Mouse (Mus musculus) forelimb bud, embryonic 11.5 days (tissue): Measurements from ENCODE around the gene Coro1a.
"Not testable (repeated sequence)": the region's sequence is repeated elsewhere in the genome, so short reads cannot be mapped to it uniquely, and the experiment has no call there.

Source experiments
- DNase-seq: peaks from one replicate; pipeline ENCODE4 v3.0.0-alpha.2; 2012; ENCODE audit warnings: low read depth, low spot score

The Coro1a gene

DNA sequence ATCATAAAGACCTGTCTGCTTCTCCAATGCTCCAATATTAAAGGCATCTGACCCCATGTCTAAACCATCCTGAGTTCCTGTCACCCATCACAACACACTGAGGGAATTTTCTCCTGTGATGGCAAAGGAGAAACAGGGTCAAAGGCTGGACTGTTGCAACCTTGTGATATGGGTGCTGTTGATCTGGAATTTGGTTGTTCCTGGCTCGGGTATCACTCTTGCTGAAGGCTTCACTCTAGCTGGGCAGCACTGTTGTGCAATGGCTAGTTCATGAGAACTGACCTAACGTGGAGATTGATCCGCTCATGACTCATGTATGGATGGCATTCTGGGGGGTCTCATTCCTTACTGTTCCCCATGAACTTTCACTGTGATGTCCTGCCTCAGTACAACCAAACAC lies 18.6 kb downstream of the Coro1a start:
- no peak for DNase-seq

DNA sequence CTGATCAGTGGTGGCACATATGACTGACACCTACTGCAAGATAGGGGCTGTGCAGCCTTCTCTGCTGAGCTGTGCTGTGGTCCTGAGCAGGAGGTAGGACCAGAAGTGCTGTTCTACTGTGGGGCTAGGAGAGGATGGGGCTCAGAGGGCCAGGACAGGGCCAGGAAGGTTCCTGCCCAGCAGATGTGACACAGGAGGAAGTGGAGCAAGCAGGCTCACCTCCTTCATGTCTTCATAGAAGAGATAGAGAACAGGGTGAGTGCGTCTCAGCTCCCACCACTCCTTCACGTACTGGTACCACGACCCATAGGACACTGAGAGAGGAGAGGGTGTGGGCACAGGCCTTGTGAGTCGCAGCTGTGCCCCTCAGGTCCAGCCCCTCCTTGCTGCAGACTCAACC lies 19.4 kb downstream of the Coro1a start:
- not testable (repeated sequence) for DNase-seq

DNA sequence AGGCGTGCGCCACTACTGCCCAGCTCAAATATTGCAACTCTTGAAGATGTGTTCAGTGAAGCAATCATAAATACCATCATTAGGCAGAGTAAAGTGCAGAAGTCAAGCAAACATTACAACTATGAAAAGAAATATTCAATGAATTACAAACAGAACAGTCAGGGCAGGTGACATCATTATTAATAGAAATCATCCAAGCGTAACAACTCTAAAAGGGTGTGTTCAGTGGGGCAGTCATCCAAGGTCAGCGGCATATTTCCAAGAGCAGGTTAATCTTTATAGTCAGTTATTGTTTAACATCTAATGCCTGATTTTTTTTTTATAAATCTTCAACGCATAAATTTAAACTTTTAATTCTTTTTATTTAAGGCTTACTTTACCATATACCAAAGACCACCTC lies 26.4 kb downstream of the Coro1a start:
- no peak for DNase-seq

DNA sequence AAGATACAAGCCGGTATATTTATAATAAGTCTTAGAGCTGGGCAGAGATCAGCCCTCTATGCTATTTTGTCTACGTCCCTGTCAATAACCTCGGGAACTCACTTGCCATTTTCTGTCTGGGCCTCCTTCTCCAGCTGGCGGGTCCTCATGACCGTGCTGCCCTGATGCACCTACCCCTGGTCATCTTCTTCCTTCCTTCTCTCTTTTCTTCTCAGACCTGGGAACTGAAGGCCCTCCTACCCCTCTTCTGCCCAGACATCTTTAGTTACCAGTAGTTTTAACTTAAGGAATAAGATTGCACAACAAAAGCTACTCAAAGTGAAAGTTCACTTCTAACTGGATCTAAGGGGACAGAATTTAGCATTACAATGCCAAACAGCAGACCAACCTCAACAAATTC lies 27.9 kb downstream of the Coro1a start:
- DNase-seq = no peak

DNA sequence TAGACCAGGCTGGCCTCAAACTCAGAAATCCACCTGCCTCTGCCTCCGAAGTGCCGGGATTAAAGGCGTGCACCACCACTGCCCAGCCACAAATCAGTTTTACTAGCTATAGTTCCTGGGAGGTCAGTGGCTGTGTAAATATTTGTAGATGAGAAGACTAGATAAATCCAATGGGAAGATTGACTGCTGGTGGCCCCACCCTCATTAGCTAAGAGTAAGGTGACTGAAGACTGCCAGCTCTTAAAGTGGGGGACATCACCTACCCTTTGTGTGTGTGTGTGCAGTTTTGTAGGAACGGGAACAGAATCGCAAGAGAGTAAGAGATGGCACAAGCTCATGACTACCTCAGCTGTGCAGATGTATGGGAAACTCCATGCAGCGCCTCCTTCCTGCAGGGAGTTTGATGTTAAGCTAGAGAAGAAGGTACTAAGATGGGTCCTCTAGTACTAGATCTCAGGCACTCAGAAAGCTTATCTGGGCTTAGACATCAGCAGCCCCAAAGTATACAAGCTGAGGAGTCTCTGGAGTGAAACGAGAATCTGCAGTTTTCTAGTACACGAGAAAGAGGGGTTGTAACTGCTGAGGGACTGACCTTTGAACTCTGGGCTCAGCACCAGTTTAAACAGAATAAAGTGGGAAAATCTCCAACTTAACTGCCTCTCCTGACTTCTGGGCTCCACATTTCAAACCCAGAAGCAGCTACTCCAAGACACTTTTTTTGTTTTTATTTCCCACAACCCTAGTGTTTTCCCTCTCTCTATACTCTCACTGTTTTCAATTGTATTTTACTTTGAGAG lies 28.8 kb downstream of the Coro1a start:
- DNase-seq = no peak

DNA sequence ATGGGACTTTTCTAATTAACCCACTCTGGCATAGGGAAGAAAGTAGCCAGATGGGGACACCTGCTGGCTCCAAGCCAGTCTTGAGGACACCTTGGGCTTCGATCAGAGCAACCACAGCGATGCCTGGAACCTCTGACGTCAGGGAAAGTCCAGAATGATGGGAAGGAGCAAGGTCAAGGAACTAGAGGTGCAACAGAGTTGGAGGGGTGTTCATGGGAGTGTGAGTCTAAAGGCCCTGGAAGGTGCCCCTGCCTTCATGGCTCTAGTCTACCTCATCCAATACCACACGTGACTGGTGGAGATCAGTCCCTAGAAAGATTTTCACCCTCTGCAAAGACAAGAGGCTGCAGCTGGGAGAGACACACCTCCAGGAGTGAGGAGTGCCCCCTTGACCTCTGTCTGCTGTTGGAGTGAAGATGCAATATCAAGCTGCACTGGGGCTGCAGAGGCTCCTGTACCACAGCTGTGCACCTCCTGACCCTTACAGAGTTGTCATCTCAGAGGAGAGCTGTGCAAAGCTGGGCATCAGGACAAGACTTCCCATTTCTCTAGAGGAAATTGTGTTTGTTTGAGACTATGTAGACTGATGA lies 30.9 kb downstream of the Coro1a start:
- no peak for DNase-seq

DNA sequence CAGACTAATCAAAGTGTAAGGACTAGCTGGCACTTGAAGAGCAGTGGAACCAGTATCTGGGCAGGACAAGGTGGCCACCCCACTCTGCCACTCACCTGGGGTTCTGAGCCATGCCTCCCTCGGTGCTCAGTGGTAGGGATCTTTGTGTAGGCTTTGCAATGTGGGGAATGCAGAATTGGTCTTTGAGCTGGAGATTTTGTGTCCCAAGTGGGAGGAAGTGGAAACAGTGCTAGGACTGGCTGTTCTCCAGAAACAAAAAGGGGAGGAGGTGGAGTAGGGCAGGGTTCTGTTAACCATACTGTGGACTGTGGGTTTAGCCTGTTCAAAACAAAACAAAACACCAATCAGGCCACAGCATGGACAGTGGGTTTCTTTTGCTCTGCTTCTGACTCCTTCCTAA lies 31.4 kb downstream of the Coro1a start, which contains the start of gene Sult1a1:
Sult1a1 (minus strand) TSS at position 226 of the 400 bp plus-strand sequence.
- no peak for DNase-seq

DNA sequence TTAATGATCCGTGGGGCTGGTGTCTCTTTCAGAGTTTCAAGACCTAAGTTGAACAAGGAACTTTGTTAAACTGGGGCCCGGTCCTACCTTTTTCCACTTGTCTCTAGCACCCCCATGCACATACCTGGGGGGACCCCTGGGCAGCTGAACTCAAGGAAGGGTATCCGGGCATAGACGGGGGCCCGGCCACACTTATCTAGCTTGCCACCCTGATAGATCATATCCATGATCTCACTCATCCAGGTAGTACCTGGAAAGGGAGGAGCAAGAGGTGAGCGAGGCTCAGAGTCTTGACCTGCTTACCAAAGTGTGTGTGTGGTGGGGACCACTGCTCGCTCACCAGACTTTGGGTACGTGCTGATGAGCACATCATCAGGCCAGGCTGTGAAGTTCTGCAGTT lies 32.5 kb downstream of the Coro1a start:
- no peak for DNase-seq

DNA sequence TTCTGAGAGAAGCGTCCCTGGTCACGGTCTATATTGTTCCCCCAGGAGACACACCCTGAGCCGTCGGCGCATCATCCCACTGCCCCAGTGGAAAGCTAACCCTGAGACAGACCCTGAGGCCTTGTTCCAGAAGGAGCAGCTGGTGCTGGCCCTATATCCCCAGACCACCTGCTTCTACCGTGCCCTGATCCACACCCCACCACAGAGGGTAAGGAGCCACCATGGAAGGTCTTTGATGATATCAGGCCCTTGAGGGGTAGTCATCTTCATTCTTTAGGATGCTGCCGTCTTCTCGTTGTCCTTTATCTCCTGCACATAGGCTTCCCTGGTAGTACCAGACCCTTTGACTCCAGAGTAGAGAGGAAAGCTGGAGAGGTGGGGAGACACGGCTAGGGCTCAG lies 35.5 kb downstream of the Coro1a start:
- no peak for DNase-seq

DNA sequence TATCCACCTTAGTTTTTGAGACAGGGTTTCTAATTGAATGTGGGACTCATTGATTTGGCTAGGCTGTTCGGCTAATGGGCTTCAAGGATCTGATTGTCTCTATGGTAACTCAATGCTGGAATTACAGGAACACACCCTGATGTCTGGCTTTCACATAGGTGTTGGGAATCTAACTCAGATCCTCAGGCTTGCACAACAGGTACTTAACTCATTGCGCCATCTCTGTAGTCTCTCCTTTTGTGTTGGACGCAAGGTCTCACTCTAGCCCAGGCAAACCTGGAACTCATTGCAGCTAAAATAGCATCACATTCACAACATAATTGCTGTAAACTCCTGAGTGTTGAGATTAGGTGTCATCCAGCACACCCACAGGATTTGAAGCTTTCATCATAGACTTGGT lies 37.4 kb downstream of the Coro1a start:
- DNase-seq = no peak

DNA sequence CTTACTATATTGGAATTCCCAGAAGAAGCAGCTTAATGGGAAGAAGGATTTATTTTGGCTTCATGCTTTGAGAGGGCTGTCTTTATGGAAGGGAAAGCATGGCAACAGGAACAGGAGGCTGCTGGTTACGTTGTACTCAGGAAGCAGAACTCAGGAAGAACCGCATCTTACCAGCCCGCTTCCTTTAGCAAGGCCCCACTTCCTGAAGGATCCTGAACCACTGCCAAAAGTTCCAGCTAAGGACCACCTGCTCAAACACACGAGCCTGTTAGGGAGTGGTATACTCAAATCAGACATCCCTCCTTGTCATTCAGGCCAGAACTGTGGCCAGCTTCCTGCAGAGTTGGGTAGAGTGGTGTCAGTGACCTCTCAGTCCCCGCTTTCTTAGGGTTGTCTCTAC lies 39.1 kb downstream of the Coro1a start:
- DNase-seq = no peak

DNA sequence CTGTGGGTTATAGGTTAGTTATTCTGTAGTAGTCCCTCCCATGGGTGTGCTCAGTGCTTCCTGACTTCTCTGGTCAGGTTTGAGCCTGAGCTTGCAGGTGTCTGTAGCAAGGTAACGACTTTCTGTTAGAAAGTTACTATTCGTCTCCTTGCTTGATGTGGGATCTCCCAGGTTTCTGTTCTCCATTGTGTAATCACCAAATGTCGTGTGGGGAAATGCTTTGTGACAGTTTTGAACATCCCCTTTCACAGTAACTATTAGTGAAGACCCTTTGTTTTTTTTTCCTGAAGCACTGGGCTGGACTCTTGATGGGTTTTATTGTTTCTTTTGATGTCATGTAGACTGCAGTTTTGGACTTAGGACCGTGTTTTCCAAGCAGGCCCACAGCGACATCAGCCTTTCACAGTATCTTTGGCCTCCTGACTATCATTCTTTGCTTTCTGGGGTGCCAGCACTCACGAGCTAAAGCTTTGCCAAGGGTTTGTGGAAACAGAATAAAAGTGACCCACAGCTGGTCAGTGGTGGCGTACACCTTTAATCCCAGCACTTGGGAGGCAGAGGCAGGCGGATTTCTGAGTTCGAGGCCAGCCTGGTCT lies 40.0 kb downstream of the Coro1a start:
- no peak for DNase-seq

DNA sequence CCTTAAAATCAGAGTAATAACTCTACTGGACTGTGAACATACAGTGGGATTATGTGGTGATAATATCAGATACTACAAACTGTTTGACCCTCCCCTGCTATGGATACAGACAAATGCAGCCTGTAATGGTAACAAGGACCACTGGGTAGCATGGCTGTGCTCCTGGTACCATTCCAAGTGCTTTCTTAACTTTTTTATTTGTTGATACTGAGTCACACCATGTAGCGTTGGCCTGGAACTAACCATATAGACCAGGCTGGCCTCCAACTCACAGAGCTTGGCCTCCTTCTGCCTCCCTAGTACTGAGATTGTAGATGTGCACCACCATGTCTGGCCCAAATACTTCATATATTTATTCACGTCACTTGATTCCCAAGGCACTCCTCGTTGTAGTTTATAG lies 42.3 kb downstream of the Coro1a start:
- no peak for DNase-seq

DNA sequence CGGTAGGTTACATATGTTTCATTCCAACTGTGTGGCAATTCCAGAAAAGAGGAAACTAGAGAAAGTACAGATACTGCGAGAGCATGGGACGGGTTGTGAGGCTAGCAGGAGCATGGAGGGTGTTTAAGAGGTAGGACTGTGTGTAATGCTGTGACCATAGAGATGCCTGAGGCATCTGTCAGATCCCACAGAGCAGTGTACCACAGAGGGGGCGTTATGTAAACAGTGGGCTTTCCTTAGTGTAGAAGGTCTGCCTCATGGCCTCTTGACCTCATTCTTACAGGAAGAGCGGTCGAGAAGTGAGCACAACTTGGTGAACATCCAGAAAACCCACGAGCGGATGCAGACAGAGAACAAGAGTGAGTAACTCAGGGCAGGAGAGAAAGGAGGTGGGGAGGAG lies 43.9 kb downstream of the Coro1a start:
- no peak for DNase-seq

DNA sequence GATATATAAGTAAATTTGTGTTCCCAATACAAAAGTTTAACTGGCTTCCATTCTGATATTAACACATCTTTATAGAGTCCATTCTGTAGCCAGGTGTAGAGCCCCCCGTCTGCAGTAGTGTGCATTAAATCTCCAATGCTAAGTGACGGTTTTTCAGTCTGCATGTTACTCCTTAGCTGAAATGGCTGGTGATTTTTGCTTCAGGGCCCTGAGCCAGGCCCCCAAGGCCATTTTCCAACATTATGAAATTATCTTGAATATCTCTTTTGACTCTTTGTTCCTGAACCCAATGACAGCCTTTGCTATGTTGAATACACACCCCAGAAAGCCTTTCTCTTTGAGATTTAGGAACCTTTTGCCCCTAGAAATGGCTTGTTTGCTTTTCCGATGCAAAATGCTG lies 47.8 kb downstream of the Coro1a start:
- DNase-seq = no peak

DNA sequence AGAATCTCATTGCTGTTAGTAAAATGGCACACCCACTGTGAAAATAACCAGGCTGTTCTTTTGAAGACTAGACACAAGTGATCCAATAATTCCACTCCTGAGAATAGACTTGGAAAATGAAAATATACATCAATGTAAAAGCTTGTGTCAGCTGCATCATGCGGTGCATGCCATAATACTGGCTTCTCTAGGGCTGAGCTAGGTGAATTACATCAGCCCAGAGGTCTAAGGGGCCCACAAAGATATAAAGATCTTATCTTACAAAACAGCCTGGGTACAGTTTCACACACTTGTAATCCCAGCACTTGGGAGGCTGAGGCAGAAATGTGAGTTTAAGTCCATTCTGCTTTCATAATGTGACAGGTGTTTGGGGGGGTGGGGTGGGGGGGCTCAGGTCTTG lies 50.1 kb downstream of the Coro1a start:
- DNase-seq = no peak

DNA sequence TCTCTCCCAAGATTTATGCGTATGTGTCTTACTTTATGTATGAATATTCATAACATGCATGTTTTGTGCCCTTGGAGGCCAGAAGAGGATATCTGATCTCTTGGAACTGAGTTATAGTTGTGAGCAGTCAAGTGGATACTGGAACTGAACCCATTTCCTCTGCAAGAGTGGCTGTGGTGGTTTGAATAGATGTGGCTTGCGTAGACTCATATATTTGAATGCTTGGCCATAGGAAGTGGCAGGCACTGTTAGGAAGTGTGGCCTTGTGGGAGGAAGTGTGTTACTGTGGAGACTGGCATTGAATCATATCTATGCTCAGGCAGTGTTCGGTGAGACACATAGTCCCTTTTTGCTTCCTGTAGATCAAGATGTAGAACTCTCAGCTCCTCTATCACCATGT lies 51.9 kb downstream of the Coro1a start:
- DNase-seq = no peak

DNA sequence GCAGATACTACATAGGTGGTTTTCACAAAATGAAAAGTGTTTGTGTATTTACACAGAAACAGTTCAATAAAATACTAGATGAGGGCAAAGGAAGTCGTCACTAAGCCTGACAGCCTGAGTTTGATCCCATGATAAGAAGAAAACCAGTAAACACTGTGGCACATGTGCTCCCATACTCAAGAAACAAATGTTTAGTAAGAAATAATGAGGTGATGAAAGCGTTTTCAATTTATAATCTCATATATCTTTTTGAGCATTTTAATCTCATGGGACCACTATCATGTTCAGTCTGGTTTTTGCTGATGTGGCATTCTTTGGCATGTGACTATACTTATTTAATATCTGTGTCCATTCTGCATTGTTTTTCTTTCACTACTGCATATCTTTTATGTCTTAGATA lies 53.6 kb downstream of the Coro1a start:
- no peak for DNase-seq

DNA sequence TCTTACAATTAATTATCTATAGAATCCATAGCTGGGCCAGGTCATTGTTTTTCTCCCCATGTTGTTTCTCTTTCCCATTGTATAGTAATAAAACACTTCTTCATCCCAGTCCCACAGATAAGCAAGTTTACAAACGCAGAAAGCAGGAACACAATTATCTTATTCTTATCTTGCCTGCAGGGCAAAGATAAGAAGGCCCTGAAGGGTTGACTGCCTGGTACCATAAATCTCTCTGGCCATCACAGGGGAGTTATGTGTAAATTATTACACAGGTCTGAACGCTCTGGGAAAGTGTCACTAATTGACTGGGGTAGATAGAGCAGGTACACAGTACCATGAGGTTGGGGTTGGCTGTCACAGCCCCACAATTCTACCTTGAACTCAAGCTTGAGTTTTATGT lies 56.7 kb downstream of the Coro1a start:
- DNase-seq = no peak
